Mouse (Mus musculus) ovary, postnatal 10 days (tissue): ENCODE results near the gene Mxd3.

Source experiments
- DNase-seq: peaks from one replicate; pipeline ENCODE4 v3.0.0; 2022; ENCODE audit warnings: low spot score

Mxd3 gene

DNA sequence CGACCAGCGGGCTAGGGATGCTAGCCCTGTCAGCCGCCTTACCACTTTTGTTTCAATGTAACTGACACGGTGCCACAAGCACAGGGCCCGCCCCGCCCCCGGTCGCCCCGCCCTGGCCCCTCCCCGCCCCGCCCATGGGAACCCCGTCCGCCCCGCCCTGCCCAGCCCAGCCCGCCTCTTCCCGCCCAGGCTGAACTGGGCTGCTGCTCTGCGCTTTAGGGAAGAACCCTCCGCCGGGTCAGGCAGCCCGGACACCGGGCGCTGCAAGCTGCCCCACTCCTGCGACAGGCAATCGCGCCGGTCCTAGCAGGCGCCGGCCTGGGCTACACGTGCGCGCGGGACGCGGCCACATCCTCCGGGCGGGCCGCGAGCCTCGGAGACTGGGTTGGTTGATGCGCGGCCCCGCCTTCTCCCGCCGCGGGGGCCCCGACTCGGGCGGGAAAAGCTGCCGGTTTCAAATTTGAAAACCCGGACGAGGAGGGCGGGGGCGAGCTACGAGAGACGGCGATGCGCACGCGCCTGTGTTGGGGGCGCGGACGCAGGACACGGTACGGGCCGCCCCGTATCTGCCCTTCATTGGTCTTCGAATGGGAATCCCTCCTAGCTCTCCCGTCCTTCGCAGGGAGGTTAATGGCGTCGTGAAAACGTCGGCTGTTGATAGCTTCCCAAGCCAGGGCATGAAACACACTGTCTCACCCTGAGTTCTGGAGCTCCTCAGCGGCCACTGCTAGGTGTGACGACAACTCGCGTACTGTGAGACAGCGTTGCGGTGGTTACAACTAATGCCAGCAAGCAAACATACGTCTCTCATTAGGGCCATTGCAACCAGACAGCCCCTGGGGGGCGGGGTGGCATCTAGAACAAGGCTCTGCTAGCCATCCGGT lies at the start of gene Mxd3:
Gene Mxd3, minus strand, starts transcription at position 141 of the 884 bp plus-strand sequence.
- DNase-seq: peak; percentile 66

DNA sequence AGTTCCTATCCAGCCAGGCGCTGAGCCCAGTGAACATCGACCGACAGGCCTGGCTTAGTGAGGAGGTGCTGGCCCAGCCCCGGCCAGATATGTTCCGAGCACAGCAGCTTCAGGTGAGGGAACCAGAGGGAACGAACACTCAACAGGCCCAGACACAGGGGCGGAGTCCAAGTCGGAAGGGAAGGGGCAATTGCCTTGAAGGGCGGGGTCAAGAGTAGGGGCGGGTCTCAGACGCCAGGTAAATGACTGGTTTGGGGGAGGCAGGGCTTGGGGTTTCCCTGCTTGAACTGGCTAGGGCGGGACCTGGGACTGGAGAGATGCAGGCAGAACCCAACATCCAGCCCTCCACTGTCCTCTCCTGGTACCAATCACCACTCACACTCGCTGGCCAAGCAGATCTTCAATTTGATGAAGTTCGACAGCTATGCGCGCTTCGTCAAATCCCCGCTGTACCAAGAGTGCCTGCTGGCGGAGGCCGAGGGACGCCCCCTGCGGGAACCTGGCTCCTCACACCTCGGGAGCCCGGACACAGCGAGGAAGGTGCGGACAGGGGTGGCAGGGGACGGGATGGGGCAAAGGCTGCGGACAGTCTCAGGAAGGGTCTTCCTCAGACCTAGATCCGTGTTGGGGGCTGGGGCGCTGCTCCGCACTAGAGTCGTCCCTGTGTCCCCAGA lies 49.4 kb upstream of the Mxd3 start:
- no peak for DNase-seq

DNA sequence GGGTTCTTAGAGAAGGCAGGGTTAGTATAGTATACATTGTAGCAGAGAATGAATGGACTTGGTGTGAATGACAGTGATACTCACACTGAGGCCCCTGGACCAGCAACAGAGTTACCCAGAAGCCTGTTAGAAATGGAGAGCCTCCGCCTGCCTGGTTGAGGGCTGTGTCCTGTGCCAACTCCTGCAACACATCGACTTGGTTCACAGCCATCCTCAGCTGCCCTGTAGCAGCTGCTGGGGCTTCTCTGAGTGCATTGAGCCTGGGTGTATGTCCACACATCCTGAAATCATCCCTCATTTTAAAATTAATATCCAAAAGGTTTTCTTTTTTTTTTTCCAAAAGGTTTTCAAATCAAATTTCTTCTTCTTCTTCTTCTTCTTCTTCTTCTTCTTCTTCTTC lies 46.3 kb upstream of the Mxd3 start:
- DNase-seq: no peak

DNA sequence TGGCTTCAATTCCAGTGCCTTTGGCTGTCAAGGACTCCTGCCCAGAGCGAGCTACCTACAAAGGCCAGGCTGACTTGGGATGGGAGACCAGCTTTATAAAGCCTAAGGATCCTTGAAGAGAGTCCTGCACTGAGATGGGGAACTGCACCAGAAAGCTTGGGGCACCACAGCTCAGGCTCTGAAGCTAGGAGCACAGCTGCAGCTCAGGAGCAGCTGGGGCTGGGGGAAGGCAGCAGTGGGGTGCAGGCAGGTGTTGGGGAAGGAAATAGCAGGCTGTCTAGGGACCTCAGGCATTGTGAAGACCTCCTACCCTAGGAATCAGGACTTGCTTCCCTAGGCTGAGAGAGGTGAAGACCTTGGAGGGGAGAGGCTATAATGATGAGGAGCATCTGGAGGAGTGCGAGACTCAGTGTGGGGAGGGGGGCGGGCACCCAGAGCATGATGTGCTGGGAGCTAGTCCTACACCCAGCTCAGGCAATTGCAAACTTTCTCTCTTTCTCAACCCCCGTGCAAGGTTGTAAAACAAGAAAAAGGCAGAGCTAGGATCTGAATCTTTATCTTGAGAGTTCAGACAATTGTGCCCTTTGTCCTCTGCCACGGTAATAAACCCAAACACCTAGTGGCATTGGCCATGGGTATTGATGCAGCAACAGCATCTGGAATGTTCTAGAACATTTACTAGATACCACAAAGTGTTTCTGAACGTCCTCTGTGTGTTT lies 44.7 kb upstream of the Mxd3 start:
- DNase-seq: no peak

DNA sequence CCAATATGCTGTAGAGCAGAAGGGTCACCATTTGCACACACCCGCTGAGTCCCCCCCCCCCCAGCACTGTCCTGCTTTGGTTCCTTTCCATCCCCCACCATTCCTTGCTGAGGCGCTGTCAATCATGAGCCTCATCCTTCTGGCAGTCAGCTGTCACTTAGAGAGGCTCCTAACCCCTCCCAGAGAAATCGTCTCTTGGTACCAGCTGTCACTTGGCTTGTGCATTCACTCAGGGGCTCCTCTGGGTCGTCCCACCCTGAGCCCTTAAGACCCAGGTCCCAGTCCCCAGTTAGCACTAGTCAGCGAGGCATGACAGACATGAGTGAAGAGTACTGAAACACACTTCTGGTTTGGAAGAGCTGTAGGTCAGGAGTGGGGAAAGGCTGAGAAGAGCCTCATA lies 42.1 kb upstream of the Mxd3 start:
- DNase-seq: no peak

DNA sequence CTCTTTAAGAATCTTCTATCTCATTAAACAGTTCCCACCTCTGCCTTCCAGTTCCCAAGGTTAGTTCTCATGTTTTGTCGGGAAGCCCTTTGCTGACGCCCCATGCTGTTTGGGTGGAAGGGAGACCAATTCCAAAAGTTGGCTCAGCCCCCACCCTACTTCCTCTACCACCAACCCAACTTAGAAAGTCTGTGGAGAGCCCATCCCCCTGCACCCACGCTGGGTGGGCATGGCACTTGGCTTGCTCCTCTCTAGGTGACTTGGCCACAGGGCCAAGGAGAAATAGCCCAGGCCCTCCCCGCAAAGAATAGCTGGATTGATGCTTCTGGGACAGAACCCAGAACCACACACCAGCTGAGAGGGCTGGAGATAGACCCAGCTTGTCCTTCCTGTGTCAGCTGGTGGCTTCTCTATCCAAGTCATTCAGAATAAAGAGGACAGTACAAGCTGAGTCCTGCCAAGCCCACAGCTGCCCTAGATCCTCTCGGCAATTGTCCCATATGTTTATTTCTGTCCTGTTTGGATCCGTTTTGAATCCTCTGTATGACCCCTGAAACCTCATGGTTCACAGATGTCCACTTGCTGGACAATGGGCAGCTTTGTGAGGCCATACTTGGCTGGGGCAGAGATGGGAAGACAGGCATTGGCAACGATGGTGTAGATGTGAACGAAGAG lies 41.5 kb upstream of the Mxd3 start:
- no peak for DNase-seq

DNA sequence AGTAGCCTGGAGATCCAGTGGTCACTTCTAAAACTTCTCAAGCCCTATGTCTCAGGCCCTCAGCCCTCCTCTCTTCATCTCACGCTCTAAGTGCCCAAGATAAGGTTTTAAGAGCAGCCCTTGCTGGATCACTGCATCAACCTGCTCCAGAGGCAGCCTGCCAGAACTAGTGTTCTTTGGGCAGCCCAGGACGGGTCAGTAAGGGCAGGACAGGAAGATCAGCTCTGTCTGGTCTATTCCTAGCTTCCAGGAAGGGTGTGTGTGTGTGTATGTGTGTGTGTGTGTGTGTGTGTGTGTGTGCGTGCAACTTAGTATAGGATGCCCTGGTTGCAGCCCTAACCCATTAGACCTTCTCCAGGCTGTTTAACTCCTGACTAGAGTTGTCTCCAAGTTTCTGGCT lies 40.6 kb upstream of the Mxd3 start:
- DNase-seq: no peak

DNA sequence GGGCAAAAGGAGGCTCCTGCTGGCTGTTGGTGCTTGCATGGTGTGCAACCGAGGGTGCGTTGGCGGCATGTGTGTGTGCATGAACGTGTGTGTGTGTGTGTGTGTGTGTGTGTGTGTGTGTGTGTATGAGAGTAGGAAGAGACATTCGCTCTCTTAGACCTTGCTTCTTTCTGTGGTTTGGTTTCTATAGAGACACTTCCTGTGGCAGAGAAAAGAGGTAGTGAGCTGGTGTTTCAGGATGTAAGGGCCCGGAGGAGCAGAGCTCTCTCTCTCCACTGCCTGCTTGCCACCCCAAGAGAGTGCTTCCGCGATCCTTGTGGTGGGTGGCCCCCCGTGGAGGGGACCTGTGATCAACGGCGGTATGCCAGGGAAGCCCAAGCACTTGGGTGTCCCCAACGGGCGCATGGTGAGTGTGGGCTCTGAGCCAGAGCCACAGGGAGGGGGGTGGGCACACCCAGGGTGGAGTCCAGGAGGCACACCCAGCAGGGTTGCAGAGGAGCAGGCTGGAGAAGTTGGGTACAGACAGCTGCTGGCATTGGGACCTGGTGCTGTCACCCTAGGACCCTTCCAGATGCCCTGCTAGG lies 40.0 kb upstream of the Mxd3 start, which contains the start of gene Rgs14:
Gene Rgs14, plus strand, starts transcription at position 202 of the 584 bp plus-strand sequence.
- DNase-seq: no peak

DNA sequence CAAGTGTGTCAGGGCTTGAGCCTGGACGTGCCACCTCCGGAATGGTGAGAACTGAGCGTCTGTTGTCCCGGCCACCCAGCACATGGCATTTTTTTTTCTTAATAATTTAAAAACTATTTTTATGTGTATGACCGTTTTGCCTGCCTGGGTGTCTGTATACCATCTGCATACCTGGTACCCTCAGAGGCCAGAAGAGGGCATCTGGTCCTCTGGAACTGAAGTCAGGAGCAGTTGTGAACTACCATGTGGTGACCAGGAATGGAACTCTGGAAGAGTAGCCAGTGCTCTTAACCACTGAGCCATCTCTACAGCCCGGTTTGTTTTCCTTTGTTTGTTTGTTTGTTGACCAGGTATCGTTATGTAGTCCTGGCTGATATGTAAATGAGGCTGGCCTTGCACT lies 38.8 kb upstream of the Mxd3 start:
- no peak for DNase-seq

DNA sequence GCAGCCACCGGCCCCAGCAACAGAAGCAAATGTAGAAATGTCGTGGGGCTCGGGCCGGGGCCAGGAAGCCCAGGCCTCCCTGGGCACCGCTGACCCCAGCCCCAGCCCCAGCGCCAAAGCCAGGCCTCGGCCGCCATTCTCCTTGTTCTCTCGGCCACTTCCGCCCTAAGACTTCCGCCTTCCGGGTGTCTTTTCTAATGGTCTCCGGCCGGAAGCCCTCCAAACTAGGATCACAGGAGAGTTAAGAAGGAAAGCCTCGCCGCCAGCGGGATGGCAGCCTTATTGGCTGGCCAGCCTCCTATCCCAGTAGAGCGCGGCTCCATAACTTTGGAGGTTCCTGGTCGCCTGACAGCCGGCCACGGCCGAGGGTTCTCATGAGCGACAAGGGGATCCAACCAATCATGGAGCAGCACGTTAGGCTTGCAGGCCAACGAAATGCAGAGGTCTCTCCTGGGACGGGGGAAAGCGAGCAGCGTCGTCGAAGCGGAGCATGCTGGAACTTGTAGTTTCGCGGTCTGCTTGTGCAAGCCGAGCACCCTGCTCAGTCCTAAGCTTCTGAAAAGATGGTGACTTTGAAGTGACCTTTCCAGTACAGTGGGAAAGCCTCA lies 32.9 kb upstream of the Mxd3 start, which contains the start of gene Lman2:
Gene Lman2, minus strand, starts transcription at position 331 of the 608 bp plus-strand sequence.
- DNase-seq: peak; percentile 81

DNA sequence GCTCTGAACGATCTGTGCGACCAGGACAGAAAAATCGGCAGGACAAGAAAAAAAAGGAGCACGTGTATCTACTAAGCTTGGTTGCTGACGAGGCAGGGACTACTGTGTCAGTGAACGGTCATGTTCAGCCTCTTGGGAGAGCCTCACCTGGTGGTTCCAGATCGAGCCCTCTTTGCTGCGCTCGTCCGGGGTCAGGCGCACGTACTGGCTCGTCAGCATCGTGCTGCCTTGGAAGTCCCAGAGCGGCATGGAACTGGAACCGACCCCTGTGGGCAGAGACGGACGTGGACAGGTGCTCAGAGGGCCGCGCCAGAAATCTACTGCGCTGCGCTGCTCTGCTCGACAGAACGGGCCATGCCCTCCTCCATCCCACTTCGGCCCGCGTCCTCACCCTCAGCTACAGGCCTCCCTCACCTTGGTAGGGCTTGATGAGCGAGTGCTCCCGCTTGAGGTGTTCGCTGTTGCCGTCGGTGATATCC lies 32.4 kb upstream of the Mxd3 start:
- DNase-seq: no peak

DNA sequence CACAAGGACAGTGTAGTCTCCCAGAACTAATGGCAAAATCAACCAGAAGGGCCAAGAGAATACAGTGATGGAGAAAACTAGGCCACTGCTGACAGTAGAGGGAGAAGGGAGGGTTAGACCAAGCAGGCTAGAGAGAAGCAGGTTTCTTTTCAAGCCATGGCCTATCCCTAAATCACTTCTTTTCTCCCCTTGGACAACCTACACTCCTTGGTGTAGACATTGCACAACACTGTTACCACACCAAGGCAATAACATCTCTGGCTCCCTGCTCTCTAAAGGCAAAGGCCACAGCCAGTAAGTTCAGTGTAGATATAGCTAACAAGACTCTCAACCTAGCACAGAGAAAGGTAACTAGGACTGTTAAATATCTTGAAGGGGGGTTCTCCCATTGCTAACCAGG lies 31.5 kb upstream of the Mxd3 start:
- no peak for DNase-seq

DNA sequence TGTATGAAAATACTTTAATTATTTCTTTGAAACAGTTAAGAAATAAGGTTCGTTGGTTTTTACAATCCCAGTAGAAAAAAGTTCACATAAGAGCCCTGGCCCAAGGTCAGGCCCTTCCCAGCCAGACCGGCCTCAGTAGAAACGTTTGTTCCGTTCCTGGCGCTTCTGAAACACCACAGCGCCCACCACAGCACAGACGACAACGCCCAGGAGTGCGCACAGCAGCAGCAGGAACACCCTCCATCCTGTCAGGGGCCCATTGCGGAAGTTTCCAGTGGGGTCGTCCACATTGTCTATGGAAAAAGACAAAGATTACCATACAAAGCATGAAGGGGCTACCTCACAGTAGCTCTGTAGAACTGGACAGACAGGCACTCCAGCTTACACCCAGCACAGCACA lies 17.1 kb upstream of the Mxd3 start:
- DNase-seq: no peak

DNA sequence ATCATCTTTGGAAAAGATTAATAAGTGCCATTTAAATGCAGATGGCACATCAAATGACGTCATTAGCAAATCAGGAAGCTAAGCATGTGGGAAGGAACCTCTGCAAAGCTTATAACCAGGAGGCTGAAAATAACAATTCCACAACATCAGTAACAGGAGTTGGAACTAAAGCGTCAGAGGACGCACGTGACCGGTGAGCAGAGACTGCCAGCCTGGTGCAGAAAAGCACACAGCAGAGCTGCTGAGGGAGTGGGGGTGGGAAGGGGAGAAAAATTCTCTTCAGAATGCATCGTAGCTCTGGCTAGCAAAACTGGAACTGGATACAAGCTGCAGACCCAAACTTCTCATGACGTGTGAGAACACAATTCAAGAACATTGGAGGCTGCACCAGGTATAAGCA lies 14.7 kb upstream of the Mxd3 start:
- no peak for DNase-seq

DNA sequence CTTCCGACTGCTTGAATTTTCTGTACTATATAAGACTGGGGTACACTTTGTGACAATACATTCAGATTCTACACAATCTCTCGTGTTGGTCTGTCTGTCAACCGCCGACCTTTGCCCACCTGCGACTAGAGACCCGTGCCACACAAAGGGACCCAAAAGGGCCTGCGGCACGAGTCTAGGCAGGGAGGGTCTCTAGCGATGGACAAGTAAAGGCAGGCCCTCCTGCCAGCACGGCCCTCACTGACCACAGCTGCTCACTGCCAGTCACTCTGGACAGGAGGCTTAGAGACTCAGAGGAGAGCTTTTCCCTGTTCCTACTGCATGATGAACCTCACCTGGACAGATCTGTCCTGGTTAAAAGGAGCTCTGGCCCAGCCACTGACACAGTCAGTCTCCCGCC lies 12.8 kb upstream of the Mxd3 start:
- DNase-seq: no peak

DNA sequence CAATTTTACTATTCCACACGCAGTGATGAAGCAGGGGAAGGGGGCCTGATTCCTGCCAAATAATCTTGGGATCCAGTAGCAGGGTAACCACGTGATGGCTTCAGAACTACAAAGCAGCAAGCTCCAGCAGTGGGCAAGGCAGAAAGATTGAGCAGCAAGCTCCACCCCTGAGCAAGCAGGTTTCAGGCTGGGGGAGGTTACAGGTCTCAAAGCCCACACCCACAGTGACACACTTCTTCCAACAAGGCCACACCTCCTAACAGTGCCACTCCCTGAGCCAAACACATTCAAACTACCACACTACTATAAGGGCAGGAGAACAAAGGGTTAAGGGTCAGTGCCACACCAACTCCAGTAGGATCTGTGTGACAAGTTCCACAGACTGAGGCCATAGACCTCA lies 9.6 kb upstream of the Mxd3 start:
- no peak for DNase-seq

DNA sequence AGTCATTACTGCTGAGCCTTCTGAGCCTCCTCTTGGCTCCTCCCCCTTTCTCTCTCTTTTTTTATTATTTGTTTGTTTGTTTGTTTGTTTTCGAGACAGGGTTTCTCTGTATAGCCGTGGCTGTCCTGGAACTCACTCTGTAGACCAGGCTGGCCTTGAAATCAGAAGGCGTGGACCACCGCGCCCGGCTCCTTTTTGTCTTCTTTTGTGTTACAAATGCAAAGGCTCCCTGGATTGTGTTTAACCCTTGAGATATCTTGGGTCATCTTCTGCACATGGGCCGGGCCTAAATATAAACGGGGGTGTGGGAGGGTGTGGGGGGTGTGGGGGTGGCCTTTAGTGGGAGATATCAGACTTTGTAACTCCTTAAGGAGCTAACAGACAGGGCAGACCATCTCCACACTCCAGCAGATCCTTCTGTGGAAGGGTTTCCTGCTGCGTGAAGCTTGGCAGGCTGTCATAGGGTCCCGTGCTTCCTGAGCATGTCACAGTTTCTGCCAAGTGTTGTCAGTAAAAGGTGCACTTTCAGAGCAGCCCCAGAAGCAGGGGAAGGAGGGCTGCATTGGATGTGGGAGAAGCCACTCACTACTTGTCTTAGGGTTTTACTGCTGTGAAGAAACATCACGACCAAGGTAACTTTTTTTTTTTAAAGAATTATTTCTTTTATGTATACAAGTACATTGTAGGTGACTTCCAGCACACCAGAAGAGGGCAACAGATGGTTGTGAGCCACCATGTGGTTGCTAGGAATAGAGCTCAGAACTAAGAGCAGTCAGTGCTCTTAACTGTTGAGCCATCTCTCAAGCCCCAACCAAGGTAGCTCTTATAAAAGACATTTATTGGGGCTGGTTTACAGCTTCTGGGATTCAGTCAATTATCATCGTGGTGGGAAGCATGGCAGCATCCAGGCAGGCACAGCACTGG lies 8.8 kb upstream of the Mxd3 start:
- no peak for DNase-seq

DNA sequence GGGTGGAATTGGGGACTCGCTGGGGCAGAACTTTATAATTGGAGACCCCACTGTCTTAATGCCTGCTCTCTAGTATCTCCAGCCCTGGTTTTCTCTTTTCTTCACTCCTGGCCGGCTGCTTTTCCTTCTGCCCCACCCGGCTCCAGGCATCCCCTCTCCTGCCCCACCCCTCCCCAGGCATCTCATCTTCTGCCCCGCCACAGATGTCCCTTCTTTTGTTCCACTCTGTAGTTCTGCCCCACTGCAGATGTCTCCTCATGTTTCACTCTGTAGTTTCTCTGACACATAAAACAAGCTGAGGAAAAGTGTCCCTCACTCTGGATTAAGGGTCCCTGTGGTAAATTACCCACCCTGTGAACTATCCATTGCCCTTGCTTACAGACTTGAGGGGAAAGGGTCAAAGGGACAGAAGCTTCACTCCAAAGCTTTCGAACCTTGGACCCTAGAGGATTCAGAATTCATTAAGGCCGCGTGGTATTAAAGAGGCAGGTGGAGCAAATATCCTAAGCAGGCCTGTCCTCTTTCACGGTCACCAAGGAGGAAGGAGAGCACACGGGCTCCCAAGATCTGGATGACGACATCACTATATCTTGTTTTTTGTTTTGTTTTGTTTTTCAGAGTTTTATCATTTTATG lies 7.8 kb upstream of the Mxd3 start:
- DNase-seq: no peak

DNA sequence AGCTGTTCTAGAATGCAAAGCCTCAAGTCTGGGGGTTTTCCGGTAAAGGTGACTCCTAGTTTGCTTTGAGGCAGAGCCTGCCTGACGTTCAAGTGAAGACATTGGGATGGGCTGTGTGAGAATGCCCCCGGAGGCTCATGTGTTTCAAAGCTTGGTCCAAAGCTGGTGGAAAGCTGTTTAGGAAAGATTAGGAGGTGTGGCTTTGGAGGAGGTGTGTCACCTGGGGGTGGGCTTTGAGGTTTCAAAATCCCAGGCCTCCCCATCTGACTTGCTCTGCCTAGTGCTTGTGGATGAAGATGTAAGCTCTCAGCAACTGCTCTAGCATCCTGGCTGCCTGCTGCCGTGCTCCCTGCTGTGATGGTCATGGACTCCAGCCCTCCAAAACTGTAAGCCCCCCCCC lies 6.1 kb upstream of the Mxd3 start:
- DNase-seq: no peak

DNA sequence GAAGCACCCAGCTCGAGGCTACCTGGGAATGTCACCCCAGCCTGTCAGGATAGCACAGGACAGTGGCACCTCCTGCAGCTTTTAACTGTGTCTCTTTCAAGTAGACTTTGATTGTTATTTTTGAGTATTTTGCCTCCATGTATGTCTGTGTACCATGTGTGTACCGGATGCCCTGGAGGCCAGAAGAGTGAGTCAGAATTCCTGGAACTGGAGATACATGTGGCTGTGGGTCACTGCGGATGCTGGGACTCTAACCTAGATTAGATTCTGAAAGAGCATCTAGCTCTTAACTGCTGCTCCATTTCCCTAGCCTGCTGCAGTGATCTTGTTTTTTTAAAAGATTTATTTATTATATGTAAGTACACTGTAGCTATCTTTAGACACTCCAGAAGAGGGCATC lies 2.7 kb upstream of the Mxd3 start:
- DNase-seq: no peak
